Mouse (Mus musculus) stomach, postnatal 0 days (tissue): ENCODE data around the gene Lct.
"Not testable (repeated sequence)": the region's sequence is repeated elsewhere in the genome, so short reads cannot be mapped to it uniquely, and the experiment has no call there.

Experiments used
- CTCF ChIP-seq: IDR thresholded peaks from 2 replicates; pipeline ENCODE4 v1.5.1; 2016; ENCODE audit warnings: antibody characterized with exemption, low read depth, mild to moderate bottlenecking, moderate library complexity
- EP300 ChIP-seq: optimal IDR thresholded peaks from 2 replicates; pipeline ENCODE3; 2016; ENCODE audit warnings: antibody characterized with exemption

- TF ChIP-seq CTCF, EP300: not testable (repeated sequence)
Observed at GRCm38 (mm10) chr1:128319266-128319665, 8.9 kb downstream of the Lct start.
